Mouse (Mus musculus): ENCODE data around the gene Adamts8.

GRCm38 (mm10) chr9:30906426-30906825 lies 35.9 kb upstream of the Adamts8 start:
- TF ChIP-seq CTCF (IDR thresholded peaks at IDR 0.05) (no peak), POLR2A (IDR thresholded peaks at IDR 0.05; ENCODE audit: insufficient read depth, low read depth, low read length) (no peak), EP300 (IDR thresholded peaks at IDR 0.05; ENCODE audit: insufficient read depth, low read depth, low read length) (no peak)

All from heart, adult 2 months (tissue).